Mouse (Mus musculus): Measurements from ENCODE around the gene Psd.

Psd gene

GRCm38 (mm10) chr19:46264762-46265161 lies 62.2 kb downstream of the Psd start:
- no peak for DNase-seq (ENCODE audit: low read depth in 1 of 2, low spot score in 2 of 2)
